Mouse (Mus musculus): ENCODE data around the gene Bbc3.
A peak's percentile ranks its signal among the peaks of the same experiment; 100 is the strongest.
"Not testable (repeated sequence)": the region's sequence is repeated elsewhere in the genome, so short reads cannot be mapped to it uniquely, and the experiment has no call there.

The Bbc3 gene

GRCm38 (mm10) chr7:16294346-16294745, 13.8 kb upstream of the Bbc3 start:
- DNase-seq (ENCODE audit: low spot score): peak; percentile 68

- peak; percentile 96 for DNase-seq (ENCODE audit: low spot score)
These were observed 13.4 kb upstream of the Bbc3 start for GRCm38 (mm10) chr7:16294837-16295236.

- peak; percentile 84 for DNase-seq (ENCODE audit: low spot score)
These were observed 12.8 kb upstream of the Bbc3 start for GRCm38 (mm10) chr7:16295321-16295900.

GRCm38 (mm10) chr7:16296146-16296545, 12.0 kb upstream of the Bbc3 start:
- DNase-seq (ENCODE audit: low spot score): no peak

- peak; percentile 83 for DNase-seq (ENCODE audit: low spot score)
These were observed 11.3 kb upstream of the Bbc3 start for GRCm38 (mm10) chr7:16296766-16297390.

GRCm38 (mm10) chr7:16297616-16298015, 10.6 kb upstream of the Bbc3 start:
- DNase-seq (ENCODE audit: low spot score): no peak

- no peak for DNase-seq (ENCODE audit: low spot score)
These were observed 9.3 kb upstream of the Bbc3 start for GRCm38 (mm10) chr7:16298927-16299326.

- DNase-seq (ENCODE audit: low spot score): peak; percentile 93
These were observed 8.7 kb upstream of the Bbc3 start for GRCm38 (mm10) chr7:16299419-16300035.

- not testable (repeated sequence) for DNase-seq (ENCODE audit: low spot score)
These were observed 1.1 kb upstream of the Bbc3 start for GRCm38 (mm10) chr7:16307141-16307540.

GRCm38 (mm10) chr7:16308555-16309317, 543 bp downstream of the Bbc3 start:
- no peak for DNase-seq (ENCODE audit: low spot score)

GRCm38 (mm10) chr7:16309318-16310019, 1.3 kb downstream of the Bbc3 start:
- peak; percentile 70 for DNase-seq (ENCODE audit: low spot score)

- peak; percentile 76 for DNase-seq (ENCODE audit: low spot score)
These were observed 1.9 kb downstream of the Bbc3 start for GRCm38 (mm10) chr7:16310020-16310520.

- peak; percentile 49 for DNase-seq (ENCODE audit: low spot score)
These were observed 2.6 kb downstream of the Bbc3 start for GRCm38 (mm10) chr7:16310521-16311452.

GRCm38 (mm10) chr7:16311453-16312004, 3.3 kb downstream of the Bbc3 start:
- DNase-seq (ENCODE audit: low spot score): peak; percentile 48

GRCm38 (mm10) chr7:16312011-16312671, 3.9 kb downstream of the Bbc3 start:
- DNase-seq (ENCODE audit: low spot score): peak; percentile 74

GRCm38 (mm10) chr7:16312672-16313311, 4.6 kb downstream of the Bbc3 start:
- peak; percentile 95 for DNase-seq (ENCODE audit: low spot score)

GRCm38 (mm10) chr7:16313481-16314220, 5.5 kb downstream of the Bbc3 start:
- peak; percentile 75 for DNase-seq (ENCODE audit: low spot score)

- DNase-seq (ENCODE audit: low spot score): no peak
These were observed 6.1 kb downstream of the Bbc3 start for GRCm38 (mm10) chr7:16314221-16314775.

Measured in embryo, embryonic 10 days (tissue).